Mouse (Mus musculus) kidney, embryonic 14.5 days (tissue): Measurements from ENCODE around the gene Nedd9. TPM values are rescaled to one million over a fixed set of nuclear protein-coding genes. Genes with fewer than 3 reads are reported as not detected.
"Not testable (repeated sequence)": the region's sequence is repeated elsewhere in the genome, so short reads cannot be mapped to it uniquely, and the experiment has no call there.

Experiments
- ATAC-seq: fragments of 200-750 bp; cut with Nextera tagmentation; 2 replicates; pipeline ENCODE4 v1.8.0; 2017; ENCODE audit warnings: moderate number of reproducible peaks, mild to moderate bottlenecking, moderate TSS enrichment, moderate library complexity; ENCODE audit not compliant: low FRiP score, low TSS enrichment
- H3K27ac ChIP-seq: fragments of 300-500 bp; sonication (generic); 2 replicates; pipeline ENCODE4 v1.5.1; 2014; ENCODE audit warnings: low read depth, mild to moderate bottlenecking, low read length, moderate library complexity, mixed read lengths
- H3K27me3 ChIP-seq: fragments of 300-500 bp; sonication (generic); 2 replicates; pipeline ENCODE4 v1.6.1; 2014; ENCODE audit warnings: mild to moderate bottlenecking, low read length; ENCODE audit not compliant: control insufficient read depth, insufficient read depth
- H3K36me3 ChIP-seq: fragments of 300-500 bp; sonication (generic); 2 replicates; pipeline ENCODE4 v1.6.1; 2014; ENCODE audit warnings: low read length, mixed read lengths; ENCODE audit not compliant: control insufficient read depth, insufficient read depth
- H3K4me1 ChIP-seq: fragments of 300-500 bp; sonication (generic); 2 replicates; pipeline ENCODE4 v1.6.1; 2014; ENCODE audit warnings: low read length, mixed read lengths; ENCODE audit not compliant: control insufficient read depth, insufficient read depth
- H3K4me2 ChIP-seq: fragments of 300-500 bp; sonication (generic); replicated peaks from 2 replicates; pipeline ENCODE4 v1.6.1; 2014; ENCODE audit warnings: low read depth, mild to moderate bottlenecking, low read length
- H3K4me3 ChIP-seq: fragments of 300-500 bp; sonication (generic); 2 replicates; pipeline ENCODE4 v1.5.1; 2014; ENCODE audit warnings: mild to moderate bottlenecking, low read length
- H3K9ac ChIP-seq: fragments of 300-500 bp; sonication (generic); 2 replicates; pipeline ENCODE4 v1.6.1; 2014; ENCODE audit warnings: low read depth, mild to moderate bottlenecking, low read length, moderate library complexity
- H3K9me3 ChIP-seq: fragments of 300-500 bp; sonication (generic); 2 replicates; pipeline ENCODE4 v1.6.1; 2016; ENCODE audit warnings: low read length; ENCODE audit not compliant: control insufficient read depth
- WGBS: fragments of 180-500 bp; shearing (Covaris S2); extraction: QIAGEN DNeasy Blood & Tissue Kit; methylation state at CpG from one replicate; pipeline ENCODE4 v1.1.7; 2014; 5-methylcytosine and 5-hydroxymethylcytosine counted together
- polyA plus RNA-seq: library from polyadenylated mRNA; unstranded; fragments of >200 nt; fragmentation: Nextera tagmentation; extraction: Ambion mirVana; gene quantifications from 2 replicates; pipeline ENCODE4 v1.2.1, GENCODE M21; 2014

Gene Nedd9
- polyA plus RNA-seq, 1 experiment from 2014 or later: 24.9 TPM

- H3K9me3 ChIP-seq: no peaks in the 10 kb centered on the region
- no peak overlapping the region for H3K4me3 ChIP-seq
- H3K27me3 ChIP-seq: no peaks in the 10 kb centered on the region
- 80% methylated on average over 4 of the region's 4 CpGs for WGBS
- no peak overlapping the region for H3K9ac ChIP-seq
- no peaks in the 10 kb centered on the region for H3K36me3 ChIP-seq
- ATAC-seq: no peak
- no peak overlapping the region for H3K27ac ChIP-seq
- H3K4me2 ChIP-seq: no peak overlapping the region
- H3K4me1 ChIP-seq: no peaks in the 10 kb centered on the region
These were observed 120.0 kb downstream of the Nedd9 start for GRCm38 (mm10) chr13:41367176-41367611.

GRCm38 (mm10) chr13:41366609-41367008 is 120.6 kb downstream of the Nedd9 start:
- H3K4me3 ChIP-seq, H3K4me2 ChIP-seq, ATAC-seq, H3K27me3 ChIP-seq, H3K27ac ChIP-seq, H3K9me3 ChIP-seq, H3K9ac ChIP-seq, H3K36me3 ChIP-seq, H3K4me1 ChIP-seq: not testable (repeated sequence)
- WGBS: 45% methylated on average over 1 of the region's 1 CpGs

GRCm38 (mm10) chr13:41364273-41364672 is 122.9 kb downstream of the Nedd9 start:
- 48% methylated on average over 9 of the region's 9 CpGs for WGBS
- Histone ChIP-seq H3K4me3 (no peak overlapping the region), H3K36me3 (no peaks in the 10 kb centered on the region), H3K4me2 (no peak overlapping the region), H3K4me1 (no peaks in the 10 kb centered on the region; the same call in 1 of the 2 replicates), H3K9me3 (no peaks in the 10 kb centered on the region), H3K27ac (no peak overlapping the region), H3K27me3 (no peaks in the 10 kb centered on the region), H3K9ac (no peak overlapping the region)
- 0 out of 2 replicates have a peak, but pooled peaks have one; percentile 9 for ATAC-seq

GRCm38 (mm10) chr13:41362909-41363308 is 124.3 kb downstream of the Nedd9 start:
- Histone ChIP-seq H3K27ac (no peak overlapping the region), H3K4me3 (no peak overlapping the region), H3K27me3 (no peaks in the 10 kb centered on the region), H3K36me3 (no peaks in the 10 kb centered on the region), H3K4me1 (peaks cover 1% of the 10 kb centered on the region; the same call in 1 of the 2 replicates), H3K4me2 (no peak overlapping the region), H3K9ac (no peak overlapping the region), H3K9me3 (no peaks in the 10 kb centered on the region)
- WGBS: 67% methylated on average over 6 of the region's 6 CpGs
- no peak for ATAC-seq

- Histone ChIP-seq H3K9ac (0 out of 2 replicates have a peak overlapping the region, but pooled peaks have one; percentile 4), H3K27me3 (no peaks in the 10 kb centered on the region), H3K4me2 (no peak overlapping the region), H3K36me3 (no peaks in the 10 kb centered on the region), H3K4me3 (no peak overlapping the region), H3K27ac (no peak overlapping the region), H3K4me1 (peaks cover 19% of the 10 kb centered on the region; the same call in 1 of the 2 replicates), H3K9me3 (no peaks in the 10 kb centered on the region)
- WGBS: 42% methylated on average over 8 of the region's 8 CpGs
- no peak for ATAC-seq
These were observed 126.8 kb downstream of the Nedd9 start for GRCm38 (mm10) chr13:41360272-41360815.

GRCm38 (mm10) chr13:41359330-41360215 is 127.6 kb downstream of the Nedd9 start:
- Histone ChIP-seq H3K4me3 (peak overlapping the region; percentile 68), H3K9ac (peak overlapping the region; percentile 46; the same call in 1 of the 2 replicates), H3K27ac (peak overlapping the region; percentile 87; the same call in 1 of the 2 replicates), H3K9me3 (no peaks in the 10 kb centered on the region), H3K4me1 (peaks cover 23% of the 10 kb centered on the region; the same call in 1 of the 2 replicates), H3K27me3 (no peaks in the 10 kb centered on the region), H3K4me2 (peak overlapping the region; percentile 74), H3K36me3 (no peaks in the 10 kb centered on the region)
- ATAC-seq: no peak
- 2% methylated on average over 16 of the region's 16 CpGs for WGBS

GRCm38 (mm10) chr13:41358480-41359180 is 128.5 kb downstream of the Nedd9 start:
- peak overlapping the region; percentile 74 for H3K4me2 ChIP-seq
- peak; percentile 99 for ATAC-seq
- peaks cover 25% of the 10 kb centered on the region; the same call in 1 of the 2 replicates for H3K4me1 ChIP-seq
- peak overlapping the region; percentile 68 for H3K4me3 ChIP-seq
- WGBS: under 1% methylated on average over 42 of the region's 42 CpGs
- H3K36me3 ChIP-seq: no peaks in the 10 kb centered on the region
- H3K27me3 ChIP-seq: no peaks in the 10 kb centered on the region
- H3K27ac ChIP-seq: peak overlapping the region; percentile 87
- peak overlapping the region; percentile 71 for H3K9ac ChIP-seq
- no peaks in the 10 kb centered on the region for H3K9me3 ChIP-seq

- Histone ChIP-seq H3K9me3 (no peaks in the 10 kb centered on the region), H3K9ac (peak overlapping the region; percentile 71), H3K27me3 (no peaks in the 10 kb centered on the region), H3K36me3 (no peaks in the 10 kb centered on the region), H3K27ac (peak overlapping the region; percentile 87), H3K4me3 (peak overlapping the region; percentile 68), H3K4me2 (peak overlapping the region; percentile 74), H3K4me1 (peaks cover 25% of the 10 kb centered on the region; the same call in 1 of the 2 replicates)
- no peak for ATAC-seq
- 15% methylated on average over 10 of the region's 10 CpGs for WGBS
These were observed 129.2 kb downstream of the Nedd9 start for GRCm38 (mm10) chr13:41358009-41358408.
